Comparison of ENCODE assay signal across 8 mouse cellular contexts in genomic region chr1:77515651-77515981, GRCm38 (mm10). TPM values are rescaled to one million over a fixed set of nuclear protein-coding genes. Genes with fewer than 3 reads are reported as not detected.
A peak's percentile ranks its signal among the peaks of the same experiment; 100 is the strongest.
DNase-seq lines count a peak whose midpoint lies in the region; ATAC-seq and TF ChIP-seq lines count a peak whose summit lies in the region.

No protein-coding gene starts in this region.

- H3K36me3 ChIP-seq in ES-E14 (ENCODE audit: control insufficient read depth, insufficient read depth, low read length, poor library complexity, severe bottlenecking), result no peaks in the 10 kb centered on the region; the same call in 1 of the 2 replicates
- H3K36me3 ChIP-seq in kidney, embryonic 16.5 days (ENCODE audit: insufficient read depth, low read length), result no peaks in the 10 kb centered on the region
- peaks cover 3% of the 10 kb centered on the region for H3K36me3 ChIP-seq in midbrain, embryonic 10.5 days

- H3K4me2 ChIP-seq in kidney, embryonic 16.5 days (replicated peaks; ENCODE audit: low read depth, low read length), result peak overlapping the region; percentile 95

- H3K27ac ChIP-seq in cerebellum, adult 2 months (ENCODE audit: insufficient read depth, low read length), result no peak overlapping the region
- H3K27ac ChIP-seq in ES-E14 (ENCODE audit: insufficient read depth, low read depth, low read length, poor library complexity, severe bottlenecking), result no peak overlapping the region
- peak overlapping the region; percentile 67 for H3K27ac ChIP-seq in kidney, embryonic 16.5 days (ENCODE audit: low read length)
- H3K27ac ChIP-seq in midbrain, embryonic 10.5 days (replicated peaks), result peak overlapping the region; percentile 87

- H3K9ac ChIP-seq in ES-E14 (ENCODE audit: insufficient read depth, low read depth, low read length, poor library complexity, severe bottlenecking), result peak overlapping the region; percentile 67
- H3K9ac ChIP-seq in kidney, embryonic 16.5 days (replicated peaks; ENCODE audit: low read length), result peak overlapping the region; percentile 71

- in situ Hi-C loops in ES-E14 (cut with MboI; ENCODE audit: low sequenced_read_pairs in 2 of 2, unreplicated experiment in 2 of 2), result no loop called here

- DNase-seq in cerebellum, adult 2 months, result peak in 1 of 2 experiments; percentile 13
- DNase-seq in cerebellum, postnatal 36 days, result no peak
- DNase-seq in ES-E14 (ENCODE audit: low read depth, low spot score), result no peak
- DNase-seq in midbrain, embryonic 10.5 days (ENCODE audit: low spot score), result peak; percentile 63
- no peak for DNase-seq in left cerebral cortex, postnatal 4 days
- no peak for DNase-seq in right cerebral cortex, adult 2 months (ENCODE audit: low spot score in 2 of 2)

- no peak for TF ChIP-seq POLR2A in cerebellum, adult 2 months (IDR thresholded peaks at IDR 0.05; ENCODE audit: borderline replicate concordance, insufficient read depth, low read length)

- ATAC-seq in granulocyte monocyte progenitor cell, adult 5-6 weeks (replicated peaks; ENCODE audit: poor library complexity, severe bottlenecking), result 0 out of 2 replicates have a peak, but pooled peaks have one; percentile 10
- peak; percentile 17; the same call in 1 of the 2 replicates for ATAC-seq in kidney, embryonic 16.5 days (ENCODE audit: low FRiP score, low TSS enrichment)

- intact Hi-C loops in left cerebral cortex, postnatal 4 days (cut with DNase I), result loop anchor here (2.0 to 10.0 kb wide), 5 partner anchors 382 to 1863 kb away; no protein-coding TSS in a partner anchor

- WGBS in cerebellum, adult 2 months, result under 1% methylated on average over 12 of the region's 12 CpGs
- 0% methylated on average over 12 of the region's 12 CpGs for WGBS in kidney, embryonic 16.5 days
- WGBS in midbrain, embryonic 10.5 days, result under 1% methylated on average over 12 of the region's 12 CpGs

- no peaks in the 10 kb centered on the region for H3K9me3 ChIP-seq in ES-E14 (ENCODE audit: control insufficient read depth, insufficient read depth, low read depth, low read length)
- H3K9me3 ChIP-seq in kidney, embryonic 16.5 days (ENCODE audit: low read length), result no peaks in the 10 kb centered on the region
- no peaks in the 10 kb centered on the region for H3K9me3 ChIP-seq in midbrain, embryonic 10.5 days (replicated peaks)

- H3K4me3 ChIP-seq in cerebellum, adult 2 months (replicated peaks; ENCODE audit: insufficient read depth, low read depth, low read length), result peak overlapping the region; percentile 55
- peak overlapping the region; percentile 76 to 99 for H3K4me3 ChIP-seq in ES-E14 (ENCODE audit: insufficient read depth in 1 of 2, low read depth in 1 of 2, low read length in 2 of 2, poor library complexity in 1 of 2, severe bottlenecking in 1 of 2)
- H3K4me3 ChIP-seq in kidney, embryonic 16.5 days (ENCODE audit: low read length), result peak overlapping the region; percentile 79
- H3K4me3 ChIP-seq in midbrain, embryonic 10.5 days, result peak overlapping the region; percentile 79

- H3K4me1 ChIP-seq in cerebellum, adult 2 months (ENCODE audit: control insufficient read depth, insufficient read depth, low read length), result no peaks in the 10 kb centered on the region
- H3K4me1 ChIP-seq in ES-E14 (ENCODE audit: control insufficient read depth in 2 of 2, insufficient read depth in 2 of 2, low read length in 2 of 2, poor library complexity in 1 of 2), result peaks cover 2 to 4% of the 10 kb centered on the region in 2 experiments; a peak in 2 of 4 replicates
- H3K4me1 ChIP-seq in kidney, embryonic 16.5 days (ENCODE audit: insufficient read depth, low read length), result peaks cover 26% of the 10 kb centered on the region
- H3K4me1 ChIP-seq in midbrain, embryonic 10.5 days, result peaks cover 48% of the 10 kb centered on the region

- no peaks in the 10 kb centered on the region; the same call in 1 of the 2 replicates for H3K27me3 ChIP-seq in cerebellum, adult 2 months (ENCODE audit: control insufficient read depth, insufficient read depth, low read length)
- no peaks in the 10 kb centered on the region for H3K27me3 ChIP-seq in kidney, embryonic 16.5 days (ENCODE audit: insufficient read depth, low read length)
- H3K27me3 ChIP-seq in midbrain, embryonic 10.5 days (ENCODE audit: low read depth, poor library complexity, severe bottlenecking), result peaks cover 62% of the 10 kb centered on the region

- TF ChIP-seq CTCF in cerebellum, adult 2 months (IDR thresholded peaks at IDR 0.05; ENCODE audit: borderline replicate concordance, insufficient read depth, low read depth, low read length), result no peak

TF ChIP-seq in ES-E14, 5 proteins besides CTCF, POLR2A, EP300 and RAD21:
- no peak for TF ChIP-seq HCFC1 (IDR thresholded peaks at IDR 0.05; ENCODE audit: borderline replicate concordance, insufficient read depth, low read length)

RNA-seq across cellular contexts. Expression of gene Epha4, which starts 0.7 kb away (rescaled TPM):
- 11.6 and 12.5 TPM in 2 replicates for polyA plus RNA-seq in cerebellum, adult 2 months (2012; rRNA removed)
- total RNA-seq in ES-E14 (2012; rRNA removed), result 99.7 and 142 TPM in 2 replicates
- not detected in 2 replicates for total RNA-seq in granulocyte monocyte progenitor cell, adult 5-6 weeks (2014; fragmentation: Nextera tagmentation)
- 0.31 TPM in 1 of 2 replicates, not detected in the other for total RNA-seq in granulocyte monocyte progenitor cell, adult 5-6 weeks (2017)
- polyA plus RNA-seq in kidney, embryonic 16.5 days (2015; fragmentation: Nextera tagmentation; extraction: Ambion mirVana), result 17.0 and 19.6 TPM in 2 replicates
- 17.1 and 22.9 TPM in 2 replicates for polyA plus RNA-seq in midbrain, embryonic 10.5 days (2016; fragmentation: Nextera tagmentation; extraction: Ambion mirVana)
- 100 to 1,000 TPM; 139 to 161 TPM for total RNA-seq in left cerebral cortex, postnatal 4 days (2021)

Comparison
In these comparisons a context has a peak if more than half of its experiments do, and no peak if none do; other contexts are left out.
1. H3K27ac ChIP-seq: peak in kidney, embryonic 16.5 days (single experiment) and midbrain, embryonic 10.5 days (single experiment); none in cerebellum, adult 2 months (single experiment) and ES-E14 (single experiment).
2. RNA of gene Epha4, which starts 0.7 kb away (total RNA-seq): 139 to 161 TPM in left cerebral cortex, postnatal 4 days and 99.7 to 142 TPM in ES-E14; 0.31 TPM in granulocyte monocyte progenitor cell, adult 5-6 weeks; every median in the first group is over 10 times any median in the second.
3. Peak in every context shown above with its lines, with median percentiles within 50 percentile points of each other: H3K4me3 ChIP-seq.